Mouse (Mus musculus) olfactory bulb, adult 2 months (tissue): Measurements from ENCODE around the gene Taf1.

Experiments used
- CTCF ChIP-seq: fragments of 200-500 bp; IDR thresholded peaks from 2 replicates; pipeline ENCODE4 v1.5.1; 2012; ENCODE audit warnings: low read depth, mild to moderate bottlenecking, low read length, moderate library complexity; ENCODE audit not compliant: insufficient read depth
- POLR2A ChIP-seq: fragments of 200-500 bp; IDR thresholded peaks from 2 replicates; pipeline ENCODE4 v1.6.1; 2012; ENCODE audit warnings: mild to moderate bottlenecking, low read depth, low read length, moderate library complexity; ENCODE audit not compliant: insufficient read depth

GRCm38 (mm10) chrX:101617889-101618288 lies 85.4 kb downstream of the Taf1 start:
- no peak for TF ChIP-seq CTCF
- TF ChIP-seq POLR2A: no peak
